Mouse (Mus musculus) hindbrain, embryonic 16.5 days (tissue): ENCODE data around the gene Dock1. TPM values are rescaled to one million over a fixed set of nuclear protein-coding genes. Genes with fewer than 3 reads are reported as not detected.

Experiments
- ATAC-seq: fragments of 200-750 bp; cut with Nextera tagmentation; 2 replicates; pipeline ENCODE4 v1.8.0; 2017; ENCODE audit warnings: moderate TSS enrichment, moderate library complexity
- H3K27ac ChIP-seq: fragments of 300-500 bp; sonication (generic); 2 replicates; pipeline ENCODE4 v1.5.1; 2014; ENCODE audit warnings: low read depth, mild to moderate bottlenecking, control low read depth, low read length, moderate library complexity
- H3K27me3 ChIP-seq: fragments of 300-500 bp; sonication (generic); replicated peaks from 2 replicates; pipeline ENCODE4 v1.6.1; 2014; ENCODE audit warnings: low read length; ENCODE audit not compliant: control insufficient read depth, insufficient read depth
- H3K36me3 ChIP-seq: fragments of 300-500 bp; sonication (generic); 2 replicates; pipeline ENCODE4 v1.6.1; 2014; ENCODE audit warnings: mild to moderate bottlenecking, low read length, moderate library complexity, mixed read lengths; ENCODE audit not compliant: control insufficient read depth, insufficient read depth
- H3K4me1 ChIP-seq: fragments of 300-500 bp; sonication (generic); 2 replicates; pipeline ENCODE4 v1.6.1; 2014; ENCODE audit warnings: low read depth, low read length; ENCODE audit not compliant: control insufficient read depth, insufficient read depth
- H3K4me2 ChIP-seq: fragments of 300-500 bp; sonication (generic); 2 replicates; pipeline ENCODE4 v1.6.1; 2014; ENCODE audit warnings: mild to moderate bottlenecking, low read length, control low read depth, moderate library complexity
- H3K4me3 ChIP-seq: fragments of 300-500 bp; sonication (generic); 2 replicates; pipeline ENCODE4 v1.5.1; 2014; ENCODE audit warnings: mild to moderate bottlenecking, low read length, control low read depth, moderate library complexity
- H3K9ac ChIP-seq: fragments of 300-500 bp; sonication (generic); 2 replicates; pipeline ENCODE4 v1.6.1; 2014; ENCODE audit warnings: low read depth, mild to moderate bottlenecking, control low read depth, low read length, moderate library complexity
- H3K9me3 ChIP-seq: fragments of 300-500 bp; sonication (generic); 2 replicates; pipeline ENCODE4 v1.6.1; 2014; ENCODE audit warnings: mild to moderate bottlenecking, low read length, moderate library complexity; ENCODE audit not compliant: control insufficient read depth
- WGBS: fragments of 180-500 bp; shearing (Covaris S2); extraction: QIAGEN DNeasy Blood & Tissue Kit; methylation state at CpG from one replicate; pipeline ENCODE4 v1.1.7; 2014; 5-methylcytosine and 5-hydroxymethylcytosine counted together
- polyA plus RNA-seq: library from polyadenylated mRNA; unstranded; fragments of >200 nt; fragmentation: Nextera tagmentation; extraction: Ambion mirVana; gene quantifications from 2 replicates; pipeline ENCODE4 v1.2.1, GENCODE M21; 2015

Dock1 gene
- polyA plus RNA-seq, 1 experiment from 2014 or later: 8.9 TPM

- 91% methylated on average over 2 of the region's 2 CpGs for WGBS
- Histone ChIP-seq H3K36me3 (no peaks in the 10 kb centered on the region), H3K27me3 (no peaks in the 10 kb centered on the region), H3K27ac (no peak overlapping the region), H3K4me2 (no peak overlapping the region), H3K9me3 (no peaks in the 10 kb centered on the region), H3K4me1 (no peaks in the 10 kb centered on the region; the same call in 1 of the 2 replicates), H3K4me3 (no peak overlapping the region), H3K9ac (no peak overlapping the region)
- ATAC-seq: no peak
Observed at GRCm38 (mm10) chr7:135049416-135049815, 379.0 kb downstream of the Dock1 start.

DNA sequence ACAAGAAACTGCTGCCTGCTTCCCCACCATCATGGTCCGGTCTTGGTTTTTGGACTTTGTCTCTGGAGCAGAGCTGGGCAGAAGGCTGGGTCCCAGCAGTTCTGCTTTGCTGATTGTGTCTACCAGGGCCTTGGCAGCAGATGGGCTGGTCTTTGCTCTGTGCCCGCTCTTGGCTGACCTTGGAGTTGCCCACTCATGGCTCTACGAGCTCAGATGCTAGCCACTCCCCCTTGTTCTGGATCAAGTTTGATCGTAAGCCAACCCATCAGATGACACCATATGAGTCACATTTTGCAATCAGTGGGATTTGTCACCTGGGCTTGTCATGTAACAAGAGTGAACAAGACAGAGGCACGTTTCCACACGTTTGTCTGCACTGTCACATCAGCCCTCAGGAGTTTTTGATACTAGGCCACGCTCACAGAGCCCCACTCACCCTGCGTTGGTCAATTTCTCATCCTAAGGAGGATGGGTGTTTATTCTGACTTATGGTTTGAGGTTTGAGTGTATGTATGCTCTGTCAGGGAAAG, 382.8 kb downstream of the Dock1 start:
- no peaks in the 10 kb centered on the region for H3K27me3 ChIP-seq
- H3K4me3 ChIP-seq: no peak overlapping the region
- WGBS: 88% methylated on average over 8 of the region's 8 CpGs
- ATAC-seq: no peak
- H3K27ac ChIP-seq: no peak overlapping the region
- no peak overlapping the region for H3K4me2 ChIP-seq
- no peaks in the 10 kb centered on the region for H3K9me3 ChIP-seq
- H3K36me3 ChIP-seq: no peaks in the 10 kb centered on the region
- H3K4me1 ChIP-seq: no peaks in the 10 kb centered on the region; the same call in 1 of the 2 replicates
- no peak overlapping the region for H3K9ac ChIP-seq

DNA sequence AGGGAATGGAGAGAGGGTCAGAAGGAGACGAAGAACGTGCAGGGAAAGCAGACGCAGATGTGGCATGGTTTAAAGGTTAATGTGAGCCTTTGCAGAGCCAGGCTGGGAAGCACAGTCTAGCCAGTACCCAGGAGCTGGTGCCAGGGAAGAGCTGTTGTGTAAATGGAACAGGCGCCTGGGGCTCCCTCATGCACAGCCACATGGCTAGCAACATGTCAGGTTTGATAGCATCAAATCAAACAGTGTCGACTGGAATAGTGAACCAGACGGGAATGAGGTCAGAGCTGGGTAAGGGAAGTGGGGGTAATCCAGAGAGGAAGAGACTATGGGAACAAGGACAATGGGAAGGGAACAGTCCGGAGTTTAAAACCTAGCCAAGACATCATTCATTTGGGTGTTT, 384.2 kb downstream of the Dock1 start:
- Histone ChIP-seq H3K27ac (no peak overlapping the region), H3K4me1 (no peaks in the 10 kb centered on the region; the same call in 1 of the 2 replicates), H3K4me2 (no peak overlapping the region), H3K36me3 (no peaks in the 10 kb centered on the region), H3K27me3 (no peaks in the 10 kb centered on the region), H3K9ac (no peak overlapping the region), H3K4me3 (no peak overlapping the region), H3K9me3 (no peaks in the 10 kb centered on the region)
- WGBS: 75% methylated on average over 7 of the region's 7 CpGs
- no peak for ATAC-seq

DNA sequence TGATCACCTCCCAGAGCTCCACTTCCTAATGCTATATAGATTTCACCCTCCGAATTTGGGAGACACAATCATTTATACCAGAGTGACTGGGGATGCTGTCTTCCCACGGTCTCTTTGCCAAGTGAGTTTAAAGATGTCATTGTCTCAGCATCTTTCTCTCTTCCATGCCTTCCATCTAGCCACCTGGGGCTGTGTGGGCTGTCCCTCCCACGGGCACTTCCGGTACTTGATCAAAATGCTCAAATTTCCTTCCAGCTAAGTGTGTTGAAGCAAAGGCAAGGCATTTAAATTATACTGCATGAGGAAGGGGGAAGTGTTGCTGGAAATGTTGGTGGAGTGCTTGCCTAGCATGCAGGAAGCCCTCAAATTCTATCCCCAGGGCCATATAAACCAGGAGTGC, 388.6 kb downstream of the Dock1 start:
- 82% methylated on average over 4 of the region's 4 CpGs for WGBS

GRCm38 (mm10) chr7:135059562-135059961, 389.1 kb downstream of the Dock1 start:
- H3K9ac ChIP-seq: no peak overlapping the region
- H3K9me3 ChIP-seq: peaks cover 10% of the 10 kb centered on the region; the same call in 1 of the 2 replicates
- no peak for ATAC-seq
- H3K27me3 ChIP-seq: no peaks in the 10 kb centered on the region
- H3K36me3 ChIP-seq: no peaks in the 10 kb centered on the region
- WGBS: 89% methylated on average over 3 of the region's 3 CpGs
- no peak overlapping the region for H3K4me2 ChIP-seq
- no peak overlapping the region for H3K27ac ChIP-seq
- no peak overlapping the region for H3K4me3 ChIP-seq
- no peaks in the 10 kb centered on the region for H3K4me1 ChIP-seq

More for the DNA sequence above, 388.6 kb downstream of the Dock1 start:
- ATAC-seq: no peak
- no peak overlapping the region for H3K4me2 ChIP-seq
- H3K27me3 ChIP-seq: no peaks in the 10 kb centered on the region
- H3K4me1 ChIP-seq: no peaks in the 10 kb centered on the region
- no peaks in the 10 kb centered on the region for H3K36me3 ChIP-seq
- no peak overlapping the region for H3K27ac ChIP-seq
- H3K4me3 ChIP-seq: no peak overlapping the region
- no peak overlapping the region for H3K9ac ChIP-seq
- H3K9me3 ChIP-seq: peaks cover 10% of the 10 kb centered on the region; the same call in 1 of the 2 replicates

DNA sequence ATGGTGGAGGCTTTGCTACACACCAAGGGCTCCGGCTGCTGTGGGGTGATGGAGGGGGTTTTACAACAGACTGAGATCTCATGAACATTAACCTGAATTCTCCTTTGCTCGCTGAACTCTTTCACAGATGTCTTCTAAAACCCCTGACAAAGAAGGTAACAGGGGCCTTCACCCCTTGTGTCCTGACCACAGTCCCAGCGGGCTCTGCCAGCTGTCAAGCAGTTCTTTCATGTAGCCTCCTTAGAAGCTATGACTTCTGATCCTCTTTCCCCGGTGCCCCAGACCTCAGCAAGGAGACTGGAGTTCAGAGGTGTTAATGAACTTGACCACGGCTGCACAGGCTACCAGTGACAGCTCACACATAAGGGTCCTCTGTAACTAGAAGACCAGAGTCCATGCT, 393.4 kb downstream of the Dock1 start:
- Histone ChIP-seq H3K4me3 (no peak overlapping the region), H3K36me3 (no peaks in the 10 kb centered on the region), H3K9ac (no peak overlapping the region), H3K27ac (no peak overlapping the region), H3K4me1 (peaks cover 2% of the 10 kb centered on the region; the same call in 1 of the 2 replicates), H3K27me3 (no peaks in the 10 kb centered on the region), H3K9me3 (peaks cover 10% of the 10 kb centered on the region; the same call in 1 of the 2 replicates), H3K4me2 (no peak overlapping the region)
- no peak for ATAC-seq
- 90% methylated on average over 5 of the region's 5 CpGs for WGBS

GRCm38 (mm10) chr7:135065301-135065700, 394.8 kb downstream of the Dock1 start:
- Histone ChIP-seq H3K36me3 (no peaks in the 10 kb centered on the region), H3K9me3 (peaks cover 6% of the 10 kb centered on the region; the same call in 1 of the 2 replicates), H3K4me1 (peaks cover 2% of the 10 kb centered on the region; the same call in 1 of the 2 replicates), H3K27me3 (no peaks in the 10 kb centered on the region), H3K4me2 (no peak overlapping the region), H3K4me3 (no peak overlapping the region), H3K9ac (no peak overlapping the region), H3K27ac (no peak overlapping the region)
- ATAC-seq: no peak
- WGBS: 25% methylated on average over 5 of the region's 5 CpGs

DNA sequence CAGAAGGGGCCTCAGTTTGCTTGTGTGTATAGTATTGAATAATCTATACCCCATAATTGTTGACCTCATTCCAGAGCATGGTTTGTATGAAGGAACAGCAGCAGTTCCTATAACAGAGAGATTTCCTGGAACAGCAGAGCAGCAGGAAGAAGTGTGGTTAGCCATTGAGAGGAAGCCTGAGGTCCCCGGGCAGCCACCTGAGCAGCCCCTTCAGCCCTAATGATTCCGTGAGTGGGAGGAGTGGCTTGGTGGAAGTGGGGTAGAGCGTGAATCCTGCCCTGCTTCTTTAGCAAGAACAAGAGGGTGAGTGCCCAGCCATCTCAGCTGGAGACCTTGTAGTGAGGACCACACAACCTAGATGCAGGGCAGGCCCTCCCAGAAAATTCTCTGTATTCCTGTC, 398.4 kb downstream of the Dock1 start:
- H3K9ac ChIP-seq: no peak overlapping the region
- ATAC-seq: no peak
- H3K9me3 ChIP-seq: no peaks in the 10 kb centered on the region
- no peaks in the 10 kb centered on the region for H3K27me3 ChIP-seq
- peaks cover 2% of the 10 kb centered on the region; the same call in 1 of the 2 replicates for H3K4me1 ChIP-seq
- no peaks in the 10 kb centered on the region for H3K36me3 ChIP-seq
- WGBS: 93% methylated on average over 3 of the region's 3 CpGs
- no peak overlapping the region for H3K4me2 ChIP-seq
- no peak overlapping the region for H3K4me3 ChIP-seq
- H3K27ac ChIP-seq: no peak overlapping the region

GRCm38 (mm10) chr7:135076904-135077303, 406.4 kb downstream of the Dock1 start:
- Histone ChIP-seq H3K4me3 (no peak overlapping the region), H3K4me1 (peaks cover 7% of the 10 kb centered on the region; the same call in 1 of the 2 replicates), H3K36me3 (no peaks in the 10 kb centered on the region), H3K27me3 (no peaks in the 10 kb centered on the region), H3K4me2 (no peak overlapping the region), H3K9ac (no peak overlapping the region), H3K27ac (no peak overlapping the region), H3K9me3 (no peaks in the 10 kb centered on the region)
- 69% methylated on average over 6 of the region's 6 CpGs for WGBS
- no peak for ATAC-seq
